Mouse (Mus musculus) B cell, adult 67 days (primary cell): Measurements from ENCODE around the gene Mmp3. TPM values are rescaled to one million over a fixed set of nuclear protein-coding genes. Genes with fewer than 3 reads are reported as not detected.

Source experiments
- total RNA-seq, 2 experiments: library from RNA; stranded (reverse); gene quantifications; 4 replicates each; pipeline ENCODE4 v1.2.4; 2023

The Mmp3 gene
- total RNA-seq: not detected

DNA sequence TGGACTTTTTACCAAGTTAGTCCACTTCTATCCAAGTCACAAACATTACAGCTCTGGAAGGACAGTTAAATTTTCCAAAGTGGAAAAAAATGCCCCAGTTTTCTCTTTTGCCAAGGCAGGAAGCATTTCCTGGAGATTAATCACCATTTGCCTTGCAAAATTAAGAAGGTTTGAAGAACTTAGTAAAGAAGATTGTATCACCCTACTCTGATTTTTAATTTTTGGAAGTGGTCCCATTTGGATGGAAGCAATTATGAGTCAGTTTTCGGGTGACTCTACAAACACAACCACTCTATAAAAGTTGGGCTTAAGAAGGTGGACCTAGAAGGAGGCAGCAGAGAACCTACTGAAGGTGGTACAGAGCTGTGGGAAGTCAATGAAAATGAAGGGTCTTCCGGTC, at the start of gene Mmp3:
Mmp3 (plus strand) TSS at position 301 of the 400 bp plus-strand sequence.

DNA sequence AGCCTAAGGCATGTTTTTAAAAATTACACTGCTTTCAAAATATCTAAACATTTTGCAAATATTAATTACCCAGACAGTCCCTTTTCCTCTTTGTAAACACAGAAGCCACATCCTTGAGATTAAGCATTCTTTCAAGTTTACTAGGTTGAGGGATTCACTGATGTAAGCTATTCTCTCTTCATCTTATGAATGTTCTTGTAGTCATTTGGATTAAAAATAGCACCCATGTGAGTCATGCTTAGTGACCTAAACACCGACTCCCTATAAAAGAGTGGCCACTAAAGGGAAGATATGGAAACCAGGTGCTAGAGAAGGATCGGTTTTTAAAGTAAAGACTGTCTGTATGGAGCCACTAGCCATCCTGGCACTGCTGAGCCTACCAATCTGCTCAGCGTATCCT, 56.4 kb downstream of the Mmp3 start, which contains the start of gene Mmp10:
Mmp10 (plus strand) TSS at position 302 of the 400 bp plus-strand sequence.

Other genes starting within 250 kb of the Mmp3 start
- not detected for gene Mmp13, start 173.3 kb upstream of the Mmp3 start, total RNA-seq
- under 1 TPM in 1 of 2 experiments, not detected in 1; 0.87 TPM for gene Mmp12, start 101.4 kb upstream of the Mmp3 start, total RNA-seq
- not detected for gene Mmp1b, start 57.8 kb upstream of the Mmp3 start, total RNA-seq
- not detected for gene Mmp10, start 56.5 kb downstream of the Mmp3 start, total RNA-seq
- not detected for gene Mmp8, start 112.6 kb downstream of the Mmp3 start, total RNA-seq
- not detected for gene Mmp27, start 125.6 kb downstream of the Mmp3 start, total RNA-seq
- not detected for gene Mmp20, start 182.4 kb downstream of the Mmp3 start, total RNA-seq
- gene Mmp7, start 246.3 kb downstream of the Mmp3 start, total RNA-seq: not detected